In the genomic region with DNA sequence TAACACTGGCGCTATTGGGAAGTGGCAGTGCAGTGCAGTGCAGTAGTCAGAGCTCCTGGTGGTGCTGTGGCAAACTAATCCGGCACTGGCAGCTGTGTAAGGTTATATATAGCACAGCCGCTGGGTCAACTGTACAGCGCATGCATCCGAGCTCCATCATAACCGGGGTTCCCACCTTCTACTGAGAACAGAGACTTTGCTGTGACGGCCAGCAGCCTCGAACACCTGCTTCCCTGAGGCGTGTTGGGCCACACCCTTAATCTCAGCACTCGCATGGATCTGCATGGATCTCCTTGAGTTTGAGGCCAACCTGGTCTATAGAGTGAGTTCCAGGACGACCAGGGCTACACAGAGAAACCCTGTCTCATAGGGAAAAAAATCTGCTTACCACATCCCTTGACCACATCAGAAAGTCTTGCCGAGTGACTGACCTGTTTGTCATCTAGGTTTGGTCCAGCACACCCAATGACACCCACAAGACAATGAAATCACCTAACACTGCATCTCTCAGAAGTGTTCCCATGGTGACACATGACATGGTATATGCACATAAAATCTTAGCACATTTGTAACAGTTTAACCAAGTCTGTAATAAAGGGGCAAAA, we compare ENCODE assay signal across 28 mouse cellular contexts. TPM values are rescaled to one million over a fixed set of nuclear protein-coding genes. Genes with fewer than 3 reads are reported as not detected.
A peak's percentile ranks its signal among the peaks of the same experiment; 100 is the strongest.
DNase-seq lines count a peak whose midpoint lies in the region; ATAC-seq and TF ChIP-seq lines count a peak whose summit lies in the region.
"Had no signal": no experiment of that assay in that cellular context is flagged by ENCODE, and none has a peak within 500 bp of the region (broad histone marks: within the 10 kb centered on the region; RNA-seq: fewer than 3 reads in every experiment).

No protein-coding gene starts in this region.

- peaks cover 23% of the 10 kb centered on the region for H3K4me1 ChIP-seq in embryonic facial prominence, embryonic 15.5 days
- H3K4me1 ChIP-seq in embryonic facial prominence, embryonic 10.5 days: peaks cover 13% of the 10 kb centered on the region
- 0 out of 2 replicates have a peak, but pooled peaks cover 5% of the 10 kb centered on the region for H3K4me1 ChIP-seq in stomach, postnatal 0 days (replicated peaks; ENCODE audit: control insufficient read depth, insufficient read depth)
- 0 out of 2 replicates have a peak, but pooled peaks cover 1% of the 10 kb centered on the region for H3K4me1 ChIP-seq in forebrain, embryonic 16.5 days (replicated peaks; ENCODE audit: control insufficient read depth, insufficient read depth, low read length)

- H3K4me3 ChIP-seq in embryonic facial prominence, embryonic 15.5 days (replicated peaks): no peak overlapping the region
- H3K4me3 ChIP-seq in embryonic facial prominence, embryonic 10.5 days: no peak overlapping the region
- H3K4me3 ChIP-seq in myocyte: no peak overlapping the region
- no peak overlapping the region for H3K4me3 ChIP-seq in stomach, postnatal 0 days (ENCODE audit: low read depth, low read length)
- H3K4me3 ChIP-seq in forebrain, embryonic 16.5 days (replicated peaks; ENCODE audit: low read length): no peak overlapping the region
- H3K4me3 ChIP-seq: embryonic facial prominence, embryonic 12.5 days; erythroblast, embryonic 14.5 days; forebrain, embryonic 12.5 days; forebrain, embryonic 15.5 days; gastrocnemius, adult 2 months; heart, embryonic 12.5 days; heart, embryonic 15.5 days had no signal

- ATAC-seq in embryonic facial prominence, embryonic 15.5 days (ENCODE audit: insufficient number of reproducible peaks, low FRiP score, low TSS enrichment, low read depth): 0 out of 2 replicates have a peak, but pooled peaks have one; percentile 24
- ATAC-seq in stomach, postnatal 0 days (ENCODE audit: low FRiP score, low TSS enrichment): no peak
- ATAC-seq in forebrain, embryonic 16.5 days: no peak
- ATAC-seq: forebrain, embryonic 15.5 days; hindbrain, postnatal 0 days; inflammation-experienced regulatory T-cells, adult 6 months had no signal

- no peak for TF ChIP-seq EP300 in stomach, postnatal 0 days (optimal IDR thresholded peaks at IDR 0.05)

- no peak overlapping the region for H3K27ac ChIP-seq in embryonic facial prominence, embryonic 15.5 days (replicated peaks)
- no peak overlapping the region for H3K27ac ChIP-seq in embryonic facial prominence, embryonic 10.5 days (replicated peaks)
- 0 out of 2 replicates have a peak overlapping the region, but pooled peaks have one; percentile 18 for H3K27ac ChIP-seq in stomach, postnatal 0 days (replicated peaks)
- no peak overlapping the region for H3K27ac ChIP-seq in forebrain, embryonic 16.5 days (ENCODE audit: low read length)
- H3K27ac ChIP-seq: embryonic facial prominence, embryonic 12.5 days; forebrain, embryonic 12.5 days; forebrain, embryonic 15.5 days; gastrocnemius, adult 2 months; heart, embryonic 15.5 days; hindbrain, embryonic 14.5 days; hindbrain, postnatal 0 days had no signal

- no peak overlapping the region for H3K4me2 ChIP-seq in embryonic facial prominence, embryonic 15.5 days (replicated peaks)
- H3K4me2 ChIP-seq in myocyte (ENCODE audit: low read depth): no peak overlapping the region
- no peak overlapping the region for H3K4me2 ChIP-seq in stomach, postnatal 0 days (replicated peaks; ENCODE audit: low read depth)
- no peak overlapping the region for H3K4me2 ChIP-seq in forebrain, embryonic 16.5 days (ENCODE audit: low read length)
- H3K4me2 ChIP-seq: embryonic facial prominence, embryonic 12.5 days; forebrain, embryonic 12.5 days; forebrain, embryonic 15.5 days; heart, embryonic 12.5 days; heart, embryonic 15.5 days; hindbrain, embryonic 14.5 days had no signal

- H3ac ChIP-seq in myocyte (ENCODE audit: control insufficient read depth, insufficient read length): no peak overlapping the region

- no peak for DNase-seq in embryonic facial prominence, embryonic 10.5 days (ENCODE audit: low spot score)
- DNase-seq in 3T3-L1 (ENCODE audit: low read depth, low spot score): peak; percentile 33
- DNase-seq in stomach, postnatal 0 days (ENCODE audit: low spot score): no peak
- DNase-seq in adrenal gland, postnatal 4 days (ENCODE audit: low spot score in 2 of 2): no peak
- DNase-seq: adrenal gland, adult 2 months; adrenal gland, postnatal 14 days; B cell, adult 2 months; cerebellum, adult 18-20 months; cerebellum, adult 9-10 months; cerebellum, postnatal 14 days; gastrocnemius, adult 2 months; gastrocnemius, postnatal 14 days; heart, adult 18-20 months; heart, postnatal 10 days; heart, postnatal 36 days; kidney, adult 11 months had no signal

- H3K9ac ChIP-seq in embryonic facial prominence, embryonic 15.5 days: no peak overlapping the region
- no peak overlapping the region for H3K9ac ChIP-seq in stomach, postnatal 0 days (ENCODE audit: low read length)
- H3K9ac ChIP-seq in forebrain, embryonic 16.5 days (replicated peaks; ENCODE audit: low read depth, low read length): no peak overlapping the region
- H3K9ac ChIP-seq: embryonic facial prominence, embryonic 12.5 days; forebrain, embryonic 12.5 days; forebrain, embryonic 15.5 days; heart, embryonic 12.5 days; heart, embryonic 15.5 days; hindbrain, embryonic 14.5 days had no signal

- H3K27me3 ChIP-seq in embryonic facial prominence, embryonic 15.5 days: no peaks in the 10 kb centered on the region
- H3K27me3 ChIP-seq in embryonic facial prominence, embryonic 10.5 days (replicated peaks; ENCODE audit: low read depth, poor library complexity, severe bottlenecking): peaks cover 13% of the 10 kb centered on the region
- H3K27me3 ChIP-seq in myocyte (ENCODE audit: control insufficient read depth, insufficient read depth, insufficient read length): no peaks in the 10 kb centered on the region
- no peaks in the 10 kb centered on the region for H3K27me3 ChIP-seq in stomach, postnatal 0 days (ENCODE audit: control insufficient read depth, insufficient read depth, low read length)
- no peaks in the 10 kb centered on the region for H3K27me3 ChIP-seq in forebrain, embryonic 16.5 days (replicated peaks; ENCODE audit: control insufficient read depth, insufficient read depth, low read length)
- H3K27me3 ChIP-seq: forebrain, embryonic 15.5 days had no signal

- no peaks in the 10 kb centered on the region for H3K36me3 ChIP-seq in embryonic facial prominence, embryonic 15.5 days
- 0 out of 2 replicates have a peak, but pooled peaks cover 3% of the 10 kb centered on the region for H3K36me3 ChIP-seq in embryonic facial prominence, embryonic 10.5 days (replicated peaks)
- H3K36me3 ChIP-seq in myocyte (ENCODE audit: control insufficient read depth, insufficient read depth): no peaks in the 10 kb centered on the region
- no peaks in the 10 kb centered on the region for H3K36me3 ChIP-seq in stomach, postnatal 0 days (ENCODE audit: control insufficient read depth, insufficient read depth, low read length)
- H3K36me3 ChIP-seq in forebrain, embryonic 16.5 days (ENCODE audit: control insufficient read depth, insufficient read depth): no peaks in the 10 kb centered on the region
- H3K36me3 ChIP-seq: embryonic facial prominence, embryonic 12.5 days; forebrain, embryonic 12.5 days; forebrain, embryonic 15.5 days had no signal

- no peak for TF ChIP-seq CTCF in stomach, postnatal 0 days (IDR thresholded peaks at IDR 0.05; ENCODE audit: low read depth)

- WGBS in embryonic facial prominence, embryonic 15.5 days: 77% methylated on average over 12 of the region's 12 CpGs
- WGBS in embryonic facial prominence, embryonic 10.5 days: 95% methylated on average over 12 of the region's 12 CpGs
- WGBS in stomach, postnatal 0 days: 70% methylated on average over 12 of the region's 12 CpGs
- WGBS in forebrain, embryonic 16.5 days: 92% methylated on average over 12 of the region's 12 CpGs

- no peaks in the 10 kb centered on the region for H3K79me2 ChIP-seq in myocyte (ENCODE audit: control insufficient read depth, insufficient read depth)

- no peak for TF ChIP-seq POLR2A in myocyte (IDR thresholded peaks at IDR 0.05; ENCODE audit: insufficient read length, low read depth)

- H3K9me3 ChIP-seq in embryonic facial prominence, embryonic 15.5 days (replicated peaks): no peaks in the 10 kb centered on the region; the same call in 1 of the 2 replicates
- peaks cover 9% of the 10 kb centered on the region; the same call in 1 of the 2 replicates for H3K9me3 ChIP-seq in embryonic facial prominence, embryonic 10.5 days
- H3K9me3 ChIP-seq in stomach, postnatal 0 days (ENCODE audit: control insufficient read depth, low read length): no peaks in the 10 kb centered on the region
- no peaks in the 10 kb centered on the region for H3K9me3 ChIP-seq in forebrain, embryonic 16.5 days (ENCODE audit: control insufficient read depth, low read length)
- H3K9me3 ChIP-seq: forebrain, embryonic 15.5 days had no signal

TF ChIP-seq in myocyte, 11 proteins besides CTCF, POLR2A, EP300 and RAD21:
- TF ChIP-seq TCF3 (IDR thresholded peaks at IDR 0.05; ENCODE audit: insufficient read length, low read depth): no peak
- no peak for TF ChIP-seq TCF12 (IDR thresholded peaks at IDR 0.05; ENCODE audit: insufficient read depth, poor library complexity, severe bottlenecking)
- no peak for TF ChIP-seq POLR2AphosphoS2 (IDR thresholded peaks at IDR 0.05; ENCODE audit: insufficient read length, low read depth)
- no peak for TF ChIP-seq SRF (IDR thresholded peaks at IDR 0.05; ENCODE audit: control insufficient read depth, insufficient read length, low read depth)
- no peak for TF ChIP-seq REST (IDR thresholded peaks at IDR 0.05; ENCODE audit: insufficient read depth, insufficient read length)
- peak in 2 of 3 experiments; percentile 39 to 61 for TF ChIP-seq MYOD1 (IDR thresholded peaks at IDR 0.05; ENCODE audit: control insufficient read depth in 1 of 3, insufficient read length in 2 of 3, low read depth in 2 of 3)
- no peak for TF ChIP-seq CEBPB (IDR thresholded peaks at IDR 0.05; ENCODE audit: insufficient read depth, poor library complexity, severe bottlenecking)
- peak in 2 of 3 experiments; percentile 35 to 38 for TF ChIP-seq MYOG (IDR thresholded peaks at IDR 0.05; ENCODE audit: control insufficient read depth in 1 of 3, insufficient read depth in 1 of 3, insufficient read length in 2 of 3, low read depth in 2 of 3)
- TF ChIP-seq USF1 (IDR thresholded peaks at IDR 0.05; ENCODE audit: low read depth): no peak
- no peak for TF ChIP-seq E2F4 (IDR thresholded peaks at IDR 0.05; ENCODE audit: insufficient read depth)
- no peak for TF ChIP-seq MAX (IDR thresholded peaks at IDR 0.05; ENCODE audit: low read depth)

RNA-seq across cellular contexts. Expression of gene Arhgap27, which starts 12.7 kb away (rescaled TPM):
- polyA plus RNA-seq in embryonic facial prominence, embryonic 15.5 days (2015; fragmentation: Nextera tagmentation; extraction: Ambion mirVana): 12.3 and 12.4 TPM in 2 replicates
- polyA plus RNA-seq in embryonic facial prominence, embryonic 10.5 days (2016; fragmentation: Nextera tagmentation; extraction: Ambion mirVana): 5.3 and 5.8 TPM in 2 replicates
- polyA plus RNA-seq in myocyte (2012; fragmentation: generic; extraction: Trizol): 0.31 TPM
- 18.2 and 22.1 TPM in 2 replicates for polyA plus RNA-seq in stomach, postnatal 0 days (2015; fragmentation: Nextera tagmentation; extraction: Ambion mirVana)
- total RNA-seq in adrenal gland, postnatal 4 days (2021): 10 to 100 TPM; 21.0 to 22.3 TPM
- polyA plus RNA-seq in forebrain, embryonic 16.5 days (2015; fragmentation: Nextera tagmentation; extraction: Ambion mirVana): 3.0 and 3.3 TPM in 2 replicates
